Mouse (Mus musculus) stomach, postnatal 0 days (tissue): ENCODE results near the gene Zfp697.
"Not testable (repeated sequence)": the region's sequence is repeated elsewhere in the genome, so short reads cannot be mapped to it uniquely, and the experiment has no call there.

Experiments used
- CTCF ChIP-seq: IDR thresholded peaks from 2 replicates; pipeline ENCODE4 v1.5.1; 2016; ENCODE audit warnings: antibody characterized with exemption, low read depth, mild to moderate bottlenecking, moderate library complexity
- EP300 ChIP-seq: optimal IDR thresholded peaks from 2 replicates; pipeline ENCODE3; 2016; ENCODE audit warnings: antibody characterized with exemption

DNA sequence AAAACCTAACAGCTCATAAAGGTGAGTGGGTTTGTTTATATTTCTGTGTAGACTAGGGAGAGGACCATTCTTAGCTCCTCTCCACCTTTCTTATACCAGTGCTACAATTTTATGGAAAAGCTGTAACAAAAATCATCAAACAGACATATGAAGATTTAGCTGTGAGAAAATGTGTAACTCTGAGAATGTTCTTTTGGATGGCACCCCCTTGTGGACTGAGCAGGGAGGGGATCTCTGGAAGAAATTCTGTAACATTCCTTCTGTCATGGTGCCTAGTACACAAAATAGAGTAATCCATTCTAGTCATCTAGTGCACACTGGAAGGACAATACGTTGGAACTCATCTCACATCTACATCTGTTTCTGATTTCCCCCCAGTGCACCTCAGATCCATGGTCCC lies 358.8 kb downstream of the Zfp697 start:
- not testable (repeated sequence) for TF ChIP-seq EP300, CTCF
